Mouse (Mus musculus): ENCODE measurements around the gene Prkn. TPM values are rescaled to one million over a fixed set of nuclear protein-coding genes. Genes with fewer than 3 reads are reported as not detected.

The Prkn gene
- polyA plus RNA-seq, 1 experiment from 2014 or later, result 1.00 TPM

DNA sequence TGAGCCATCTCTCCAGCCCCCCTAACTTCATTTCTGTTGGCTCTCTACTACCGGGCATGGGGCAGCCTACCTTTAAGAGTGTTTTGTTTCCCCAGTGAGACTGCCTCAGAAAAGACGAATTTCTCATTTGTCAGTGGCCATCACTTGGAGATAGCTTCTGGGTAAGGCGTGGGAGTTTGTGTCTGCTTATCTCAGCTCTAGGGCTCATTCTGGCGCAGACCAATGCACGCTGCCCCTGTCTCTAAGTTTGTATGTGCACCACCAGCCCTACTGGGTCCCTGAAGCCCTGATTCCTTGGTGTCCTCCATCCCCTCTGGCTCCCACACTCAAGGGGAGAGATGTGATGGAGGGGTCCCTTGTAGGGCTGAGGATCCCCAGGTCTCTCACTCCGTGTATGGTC, 1198.3 kb downstream of the Prkn start:
- Histone ChIP-seq H3K4me3 (ENCODE audit: low read depth, low read length) (peak overlapping the region; percentile 14; the same call in 1 of the 2 replicates), H3K27ac (ENCODE audit: low read depth) (peak overlapping the region; percentile 80), H3K36me3 (replicated peaks; ENCODE audit: insufficient read depth, low read length) (no peaks in the 10 kb centered on the region), H3K9me3 (ENCODE audit: low read length) (no peaks in the 10 kb centered on the region), H3K4me1 (ENCODE audit: insufficient read depth) (peaks cover 14% of the 10 kb centered on the region; the same call in 1 of the 2 replicates), H3K4me2 (ENCODE audit: low read depth, low read length) (peak overlapping the region; percentile 64), H3K27me3 (ENCODE audit: insufficient read depth, low read length) (peaks cover 3% of the 10 kb centered on the region; the same call in 1 of the 2 replicates), H3K9ac (replicated peaks) (peak overlapping the region; percentile 60)
- ATAC-seq, result peak; percentile 48
- TF ChIP-seq EP300 (IDR thresholded peaks at IDR 0.05; ENCODE audit: low read depth) (peak; percentile 73), CTCF (IDR thresholded peaks at IDR 0.05; ENCODE audit: low read depth) (no peak)
- WGBS (ENCODE audit: insufficient replicate concordance), result 47% methylated on average over 6 of the region's 6 CpGs
- DNase-seq, result peak; percentile 46

DNA sequence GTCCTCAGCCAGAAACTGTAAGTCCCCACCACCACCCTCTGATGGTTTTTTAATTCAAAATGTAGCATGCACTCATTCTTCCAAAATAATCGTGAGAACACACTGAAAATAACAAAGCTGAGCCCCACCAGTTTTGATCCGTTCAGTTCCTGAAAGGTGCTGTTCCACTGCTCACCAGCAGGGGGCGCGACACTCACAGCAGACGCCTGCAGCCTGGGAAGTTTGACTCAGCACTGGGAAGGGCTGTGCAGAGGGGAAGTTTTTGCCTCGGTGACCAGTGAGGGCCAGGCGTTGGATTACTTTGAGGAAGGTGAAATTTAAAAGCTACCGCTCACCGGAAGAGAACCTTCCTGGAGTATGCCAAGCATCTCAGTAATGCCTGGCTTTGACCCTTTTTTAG, 1199.0 kb downstream of the Prkn start:
- DNase-seq (peak; percentile 89), ATAC-seq (peak; percentile 26; the same call in 1 of the 2 replicates)
- H3K4me3 ChIP-seq (ENCODE audit: low read depth, low read length), result no peak overlapping the region
- peak overlapping the region; percentile 60 for H3K9ac ChIP-seq (replicated peaks)
- peak overlapping the region; percentile 64 for H3K4me2 ChIP-seq (ENCODE audit: low read depth, low read length)
- H3K27ac ChIP-seq (ENCODE audit: low read depth), result peak overlapping the region; percentile 80
- TF ChIP-seq EP300 (IDR thresholded peaks at IDR 0.05; ENCODE audit: low read depth), result peak; percentile 27; the same call in 1 of the 2 replicates
- peak; percentile 99 for TF ChIP-seq CTCF (IDR thresholded peaks at IDR 0.05; ENCODE audit: low read depth)
- H3K27me3 ChIP-seq (ENCODE audit: insufficient read depth, low read length), result peaks cover 3% of the 10 kb centered on the region; the same call in 1 of the 2 replicates
- no peaks in the 10 kb centered on the region for H3K36me3 ChIP-seq (replicated peaks; ENCODE audit: insufficient read depth, low read length)
- peaks cover 14% of the 10 kb centered on the region; the same call in 1 of the 2 replicates for H3K4me1 ChIP-seq (ENCODE audit: insufficient read depth)
- WGBS (ENCODE audit: insufficient replicate concordance), result under 1% methylated on average over 9 of the region's 9 CpGs
- H3K9me3 ChIP-seq (ENCODE audit: low read length), result no peaks in the 10 kb centered on the region

DNA sequence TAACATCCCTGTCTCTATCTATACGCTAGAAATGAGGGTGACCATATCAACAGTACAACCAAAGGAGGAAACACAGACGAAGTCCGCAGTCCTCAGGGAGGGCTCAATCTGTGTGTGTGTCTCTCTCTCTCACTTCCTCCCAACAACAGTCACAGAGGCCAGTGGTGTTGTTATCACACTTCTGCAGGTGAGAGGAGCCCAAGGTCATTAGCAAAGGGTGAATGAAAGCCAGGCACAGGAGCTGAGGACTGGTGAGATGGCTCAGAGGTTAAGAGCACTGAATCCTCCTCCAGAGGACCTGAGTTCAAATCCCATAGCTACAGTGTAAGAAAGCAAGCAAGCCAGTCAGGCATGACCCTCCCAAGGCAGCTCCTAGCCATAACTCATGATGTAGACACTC, 1199.7 kb downstream of the Prkn start:
- H3K9me3 ChIP-seq (ENCODE audit: low read length), result no peaks in the 10 kb centered on the region
- no peak overlapping the region for H3K4me2 ChIP-seq (ENCODE audit: low read depth, low read length)
- H3K36me3 ChIP-seq (replicated peaks; ENCODE audit: insufficient read depth, low read length), result no peaks in the 10 kb centered on the region
- TF ChIP-seq CTCF (IDR thresholded peaks at IDR 0.05; ENCODE audit: low read depth) (no peak), EP300 (IDR thresholded peaks at IDR 0.05; ENCODE audit: low read depth) (no peak)
- no peak overlapping the region for H3K27ac ChIP-seq (ENCODE audit: low read depth)
- no peak overlapping the region for H3K9ac ChIP-seq (replicated peaks)
- WGBS (ENCODE audit: insufficient replicate concordance), result 48% methylated on average over 3 of the region's 3 CpGs
- peaks cover 14% of the 10 kb centered on the region; the same call in 1 of the 2 replicates for H3K4me1 ChIP-seq (ENCODE audit: insufficient read depth)
- no peak for DNase-seq
- no peak for ATAC-seq
- H3K27me3 ChIP-seq (ENCODE audit: insufficient read depth, low read length), result peaks cover 10% of the 10 kb centered on the region
- no peak overlapping the region for H3K4me3 ChIP-seq (ENCODE audit: low read depth, low read length)

DNA sequence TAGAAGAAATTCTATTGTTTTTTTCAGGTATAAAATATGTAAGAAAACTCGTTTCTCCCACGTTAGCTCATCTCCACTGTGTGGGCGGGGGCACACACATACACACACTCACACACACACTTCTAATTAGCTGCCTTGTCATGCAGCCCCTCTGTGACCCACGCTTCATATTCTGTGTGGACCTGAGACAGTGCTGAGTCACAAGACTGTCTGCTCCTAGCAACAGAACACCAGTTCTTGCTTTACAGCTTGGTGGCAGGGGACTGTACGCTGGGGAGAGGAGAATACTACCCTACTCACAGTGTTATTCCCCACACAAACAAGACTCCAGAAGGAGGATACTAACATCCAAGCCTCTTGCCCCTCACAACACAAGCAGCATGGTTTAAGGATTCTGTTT, 1200.4 kb downstream of the Prkn start:
- H3K4me1 ChIP-seq (ENCODE audit: insufficient read depth), result peaks cover 14% of the 10 kb centered on the region; the same call in 1 of the 2 replicates
- ATAC-seq, result no peak
- H3K9me3 ChIP-seq (ENCODE audit: low read length), result no peaks in the 10 kb centered on the region
- H3K27ac ChIP-seq (ENCODE audit: low read depth), result no peak overlapping the region
- TF ChIP-seq EP300 (IDR thresholded peaks at IDR 0.05; ENCODE audit: low read depth) (no peak), CTCF (IDR thresholded peaks at IDR 0.05; ENCODE audit: low read depth) (no peak)
- no peak for DNase-seq
- H3K27me3 ChIP-seq (ENCODE audit: insufficient read depth, low read length), result peaks cover 10% of the 10 kb centered on the region
- WGBS (ENCODE audit: insufficient replicate concordance), result 72% methylated on average over 5 of the region's 5 CpGs
- no peak overlapping the region for H3K4me2 ChIP-seq (ENCODE audit: low read depth, low read length)
- H3K4me3 ChIP-seq (ENCODE audit: low read depth, low read length), result no peak overlapping the region
- H3K9ac ChIP-seq (replicated peaks), result no peak overlapping the region
- no peaks in the 10 kb centered on the region for H3K36me3 ChIP-seq (replicated peaks; ENCODE audit: insufficient read depth, low read length)

DNA sequence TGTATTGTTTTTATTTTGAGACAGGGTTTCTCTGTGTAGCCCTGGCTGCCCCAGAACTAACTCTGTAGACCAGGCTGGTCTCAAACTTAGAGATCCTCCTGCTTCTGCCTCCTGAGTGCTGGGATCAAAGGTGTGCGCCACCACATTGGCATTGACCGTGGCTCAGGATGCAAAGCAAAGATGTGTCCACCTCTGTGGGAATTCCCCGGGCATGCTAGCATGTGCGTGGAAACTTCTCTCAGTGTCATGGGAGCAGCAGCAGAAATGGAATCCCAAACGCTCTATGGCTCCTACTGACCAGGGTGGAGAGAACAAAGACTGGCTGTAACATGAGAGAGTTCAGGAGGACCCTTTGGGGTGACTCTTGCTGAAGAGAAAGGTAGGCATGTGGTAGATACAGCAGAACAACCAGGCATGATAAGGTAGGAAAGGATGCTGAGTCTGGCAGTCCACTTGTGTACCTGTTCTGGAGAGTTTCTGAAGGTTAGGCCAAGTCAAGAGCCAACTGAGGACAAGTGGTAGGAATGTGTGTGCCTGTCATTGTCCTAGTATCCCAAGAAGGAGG, 1201.0 kb downstream of the Prkn start:
- Histone ChIP-seq H3K27ac (ENCODE audit: low read depth) (no peak overlapping the region), H3K27me3 (ENCODE audit: insufficient read depth, low read length) (peaks cover 13% of the 10 kb centered on the region), H3K9ac (replicated peaks) (no peak overlapping the region), H3K36me3 (replicated peaks; ENCODE audit: insufficient read depth, low read length) (no peaks in the 10 kb centered on the region), H3K9me3 (ENCODE audit: low read length) (no peaks in the 10 kb centered on the region), H3K4me2 (ENCODE audit: low read depth, low read length) (no peak overlapping the region), H3K4me3 (ENCODE audit: low read depth, low read length) (no peak overlapping the region), H3K4me1 (ENCODE audit: insufficient read depth) (peaks cover 14% of the 10 kb centered on the region; the same call in 1 of the 2 replicates)
- DNase-seq, result no peak
- 85% methylated on average over 5 of the region's 5 CpGs for WGBS (ENCODE audit: insufficient replicate concordance)
- TF ChIP-seq CTCF (IDR thresholded peaks at IDR 0.05; ENCODE audit: low read depth) (no peak), EP300 (IDR thresholded peaks at IDR 0.05; ENCODE audit: low read depth) (no peak)
- no peak for ATAC-seq

DNA sequence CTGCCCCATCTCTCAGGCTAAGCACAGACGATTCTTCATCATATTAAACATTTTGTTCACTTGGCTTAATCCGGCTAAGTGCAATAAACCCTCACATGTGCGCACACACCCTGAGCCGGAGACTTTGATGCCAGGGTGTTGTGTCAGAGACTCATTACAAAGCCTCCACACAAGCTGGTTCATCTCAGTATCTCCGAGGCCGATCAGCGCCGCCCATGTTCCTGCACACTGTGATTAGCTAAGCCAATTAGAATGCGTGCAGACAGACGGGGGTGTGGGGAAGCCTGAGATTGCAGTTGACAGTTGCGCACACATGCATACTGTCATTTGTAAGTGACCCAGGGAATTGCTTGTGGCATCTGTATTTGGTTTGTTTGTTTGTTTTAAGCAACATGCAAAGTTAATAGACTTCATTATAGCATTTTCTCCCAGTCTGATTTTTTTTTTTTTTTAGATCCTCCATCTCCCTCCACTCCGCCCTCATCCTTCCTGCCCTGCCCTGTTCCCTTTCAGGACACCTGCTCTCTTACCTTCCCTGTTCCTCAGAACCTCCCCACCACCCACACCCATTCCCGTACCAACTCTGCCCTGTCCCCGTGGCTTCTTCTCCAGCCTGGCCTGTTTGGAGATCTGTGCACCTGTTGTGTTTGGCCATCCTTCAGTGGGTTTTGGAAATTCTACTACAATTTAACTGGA, 1202.5 kb downstream of the Prkn start:
- Histone ChIP-seq H3K4me1 (ENCODE audit: insufficient read depth) (peaks cover 8% of the 10 kb centered on the region; the same call in 1 of the 2 replicates), H3K4me2 (ENCODE audit: low read depth, low read length) (no peak overlapping the region), H3K9ac (replicated peaks) (no peak overlapping the region), H3K36me3 (replicated peaks; ENCODE audit: insufficient read depth, low read length) (no peaks in the 10 kb centered on the region), H3K27ac (ENCODE audit: low read depth) (no peak overlapping the region), H3K9me3 (ENCODE audit: low read length) (no peaks in the 10 kb centered on the region), H3K27me3 (ENCODE audit: insufficient read depth, low read length) (peaks cover 13% of the 10 kb centered on the region), H3K4me3 (ENCODE audit: low read depth, low read length) (no peak overlapping the region)
- ATAC-seq (no peak), DNase-seq (no peak)
- WGBS (ENCODE audit: insufficient replicate concordance), result 66% methylated on average over 14 of the region's 14 CpGs
- no peak for TF ChIP-seq EP300 (IDR thresholded peaks at IDR 0.05; ENCODE audit: low read depth)
- no peak for TF ChIP-seq CTCF (IDR thresholded peaks at IDR 0.05; ENCODE audit: low read depth)
